Mouse (Mus musculus): ENCODE measurements around the gene Ift122. TPM values are rescaled to one million over a fixed set of nuclear protein-coding genes. Genes with fewer than 3 reads are reported as not detected.

The Ift122 gene
- total RNA-seq, 2 experiments from 2014 or later, result 4.0 to 5.7 TPM

DNA sequence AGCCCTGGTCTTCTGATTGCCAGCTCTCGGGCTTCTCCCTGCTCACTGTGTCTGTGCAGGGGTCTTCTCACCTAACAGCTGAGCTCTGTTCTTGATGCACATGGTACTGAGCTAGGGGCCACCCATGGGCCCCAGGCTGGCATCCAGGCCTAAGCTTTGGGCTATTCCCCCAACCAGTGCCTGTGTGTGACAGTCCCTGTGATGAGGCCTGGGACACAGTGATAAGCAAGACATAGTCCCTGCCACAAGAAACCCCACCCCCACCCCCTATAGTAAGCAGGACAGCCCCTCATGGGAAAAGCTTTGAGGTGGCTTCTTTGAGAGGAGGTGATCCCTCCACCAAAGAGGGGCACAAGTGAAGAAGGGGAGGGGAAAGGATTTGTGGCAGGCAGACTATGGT lies 65.3 kb downstream of the Ift122 start:
- ATAC-seq (replicated peaks; ENCODE audit: poor library complexity, severe bottlenecking), result no peak

DNA sequence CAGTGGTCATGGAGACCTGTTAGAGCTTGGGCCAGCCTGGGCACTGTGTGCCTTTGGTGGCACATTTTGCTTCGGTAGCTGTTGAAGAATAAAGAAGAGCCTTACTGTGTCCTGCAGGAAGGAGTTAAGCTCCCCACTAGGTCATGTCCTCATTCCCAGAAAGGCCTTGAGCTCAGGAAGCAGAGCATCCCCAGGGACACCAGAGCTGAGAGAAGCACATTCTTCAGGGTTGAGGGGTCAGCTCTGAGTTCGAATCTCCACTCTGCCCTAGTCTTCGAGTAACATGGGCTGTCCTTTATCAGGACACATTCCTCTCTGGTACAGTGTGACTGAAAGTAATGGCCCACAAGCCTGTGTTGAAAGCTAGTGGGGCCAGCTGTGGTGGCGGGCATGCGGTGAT lies 66.6 kb downstream of the Ift122 start:
- no peak for ATAC-seq (replicated peaks; ENCODE audit: poor library complexity, severe bottlenecking)

DNA sequence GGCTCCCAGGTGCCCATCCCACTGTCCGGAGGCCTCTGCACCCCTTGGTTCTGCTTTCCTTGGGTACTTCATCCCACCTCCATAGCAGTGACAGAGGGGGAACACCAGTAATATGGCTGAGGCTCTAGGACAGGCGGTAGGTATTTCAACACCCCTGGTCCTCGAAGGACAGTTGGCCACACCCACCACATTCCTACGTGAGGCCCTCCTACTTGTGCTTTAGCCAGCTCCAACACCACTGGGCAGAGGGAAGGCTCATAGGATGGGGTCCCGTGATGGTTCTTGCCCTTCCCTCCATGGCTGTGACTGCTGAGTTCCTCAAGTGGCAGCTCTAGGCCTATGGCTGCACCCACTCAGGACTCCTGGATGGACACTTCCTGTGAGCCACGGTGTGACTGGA lies 71.6 kb downstream of the Ift122 start:
- ATAC-seq (replicated peaks; ENCODE audit: poor library complexity, severe bottlenecking), result peak; percentile 62

DNA sequence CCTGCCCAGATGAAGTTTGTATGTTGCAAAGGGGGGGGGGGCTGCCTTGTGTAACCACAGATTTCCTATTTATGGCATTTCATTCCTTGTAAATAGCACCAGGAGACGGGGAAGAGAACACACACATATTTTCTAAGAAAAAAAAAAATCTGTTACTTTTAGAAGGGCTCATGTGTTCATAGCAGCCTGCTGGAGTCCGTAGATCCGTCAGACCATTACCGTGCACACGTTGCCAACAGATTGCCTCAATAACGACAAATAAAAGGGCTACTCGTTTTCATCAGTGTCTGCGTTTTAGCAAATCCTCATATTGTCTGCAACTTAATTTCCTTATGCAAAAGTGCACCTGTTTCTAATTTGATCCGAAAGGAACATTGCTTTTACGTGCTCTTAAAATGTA lies 73.1 kb downstream of the Ift122 start:
- no peak for ATAC-seq (replicated peaks; ENCODE audit: poor library complexity, severe bottlenecking)

DNA sequence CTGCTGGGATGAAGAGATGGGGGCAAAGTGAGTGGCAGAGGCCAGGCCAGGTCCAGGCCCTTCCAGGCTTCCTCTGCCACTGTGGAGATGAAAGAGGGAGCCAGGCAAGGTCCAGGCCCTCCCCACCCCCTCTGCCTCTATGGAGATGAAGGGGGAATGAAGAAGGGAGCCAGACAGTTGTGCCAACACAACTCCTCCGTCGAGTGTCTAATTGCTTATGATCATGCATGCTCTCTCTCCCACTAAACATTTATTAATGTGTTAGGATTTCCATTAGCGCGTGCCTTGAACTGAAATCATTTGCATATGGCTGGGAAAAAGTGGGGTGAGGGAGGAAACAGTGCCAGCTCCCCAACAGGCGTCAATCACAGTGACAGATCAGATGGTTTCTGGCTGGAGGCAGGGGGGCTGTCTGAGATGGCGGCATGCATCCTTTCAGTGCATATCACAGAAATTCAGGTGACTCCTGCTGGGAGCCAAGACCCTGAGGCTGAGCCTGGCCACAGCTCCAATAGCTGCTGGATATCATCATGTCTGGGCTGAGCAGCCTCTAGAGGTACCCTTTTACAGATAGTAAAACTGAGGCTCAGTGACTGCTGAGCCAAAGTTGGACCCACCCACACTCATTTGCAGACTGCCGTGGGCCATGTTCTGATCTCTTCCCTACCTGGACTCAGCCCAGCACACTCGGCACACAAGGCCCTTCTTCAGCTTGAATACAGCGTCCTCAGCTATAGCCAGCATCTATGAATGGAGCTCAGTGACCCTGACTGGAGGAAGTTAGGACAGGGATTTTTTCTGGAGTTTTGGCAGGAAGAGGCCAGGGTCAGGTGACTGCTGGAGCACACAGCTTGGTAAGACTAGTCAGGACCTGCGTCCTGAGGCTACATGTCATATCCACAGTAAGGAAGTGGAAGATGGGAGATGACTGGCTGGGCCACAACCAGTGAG lies 74.3 kb downstream of the Ift122 start:
- ATAC-seq (replicated peaks; ENCODE audit: poor library complexity, severe bottlenecking), result no peak

DNA sequence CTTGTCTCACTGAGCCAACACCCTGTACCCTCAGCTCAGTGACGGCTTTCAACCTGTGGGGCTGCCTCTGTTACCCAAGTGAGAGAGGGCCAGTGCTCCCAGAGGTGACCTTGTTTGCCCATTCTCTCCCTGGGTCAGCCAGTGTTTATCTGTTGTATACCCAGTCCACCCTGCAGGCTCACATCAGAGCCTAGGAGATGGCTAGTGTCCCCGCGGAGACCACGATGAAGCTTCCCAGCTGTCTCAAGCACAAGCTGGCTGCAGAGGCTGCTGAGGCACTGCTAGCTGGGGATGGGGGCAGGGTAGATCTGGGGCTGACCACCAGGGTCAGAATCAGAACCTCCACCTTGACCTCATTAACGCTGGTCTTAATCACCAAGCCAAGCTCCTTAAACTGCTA lies 76.7 kb downstream of the Ift122 start:
- no peak for ATAC-seq (replicated peaks; ENCODE audit: poor library complexity, severe bottlenecking)

DNA sequence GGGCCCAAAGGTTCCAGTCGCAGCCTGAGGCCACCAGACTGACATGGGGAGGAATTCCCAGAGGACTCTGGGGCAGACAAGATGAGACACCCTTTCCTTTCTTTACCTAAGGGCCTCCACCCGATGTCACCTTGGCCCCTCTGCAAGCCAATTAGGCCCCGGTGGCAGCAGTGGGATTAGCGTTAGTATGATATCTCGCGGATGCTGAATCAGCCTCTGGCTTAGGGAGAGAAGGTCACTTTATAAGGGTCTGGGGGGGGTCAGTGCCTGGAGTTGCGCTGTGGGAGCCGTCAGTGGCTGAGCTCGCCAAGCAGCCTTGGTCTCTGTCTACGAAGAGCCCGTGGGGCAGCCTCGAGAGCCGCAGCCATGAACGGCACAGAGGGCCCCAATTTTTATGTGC lies 78.4 kb downstream of the Ift122 start, which contains the start of gene Rho:
Rho (plus strand) TSS at position 110 of the 400 bp plus-strand sequence.
- no peak for ATAC-seq (replicated peaks; ENCODE audit: poor library complexity, severe bottlenecking)

DNA sequence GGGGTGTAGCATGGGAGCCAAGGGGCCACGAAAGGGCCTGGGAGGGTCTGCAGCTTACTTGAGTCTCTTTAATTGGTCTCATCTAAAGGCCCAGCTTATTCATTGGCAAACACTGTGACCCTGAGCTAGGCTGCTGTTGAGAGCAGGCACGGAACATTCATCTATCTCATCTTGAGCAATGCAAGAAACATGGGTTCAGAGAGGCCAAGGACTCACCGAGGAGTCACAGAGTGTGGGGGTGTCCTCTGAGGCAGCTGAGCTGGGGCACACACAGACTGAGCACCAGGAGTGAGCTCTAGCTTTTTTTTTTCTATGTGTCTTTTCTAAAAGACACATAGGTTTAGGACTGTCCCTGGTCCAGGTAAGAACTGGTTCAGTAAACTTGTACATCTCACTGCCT lies 79.1 kb downstream of the Ift122 start:
- no peak for ATAC-seq (replicated peaks; ENCODE audit: poor library complexity, severe bottlenecking)

DNA sequence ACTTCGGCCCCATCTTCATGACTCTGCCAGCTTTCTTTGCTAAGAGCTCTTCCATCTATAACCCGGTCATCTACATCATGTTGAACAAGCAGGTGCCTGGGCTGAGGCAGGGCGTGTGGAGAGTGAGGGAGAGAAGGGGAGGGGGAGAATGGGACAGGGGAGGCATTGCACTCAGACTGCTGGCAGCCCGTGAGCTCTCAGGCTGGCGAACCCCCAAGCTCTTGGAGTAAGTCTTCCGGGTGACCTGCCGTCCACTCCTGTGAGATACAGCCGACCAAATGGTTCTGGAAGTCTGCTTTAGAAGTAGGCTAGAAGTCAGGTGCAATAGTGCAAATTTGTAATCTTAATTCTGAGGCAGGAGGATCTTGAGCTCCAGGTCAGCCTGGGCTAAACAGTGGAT lies 82.3 kb downstream of the Ift122 start:
- no peak for ATAC-seq (replicated peaks; ENCODE audit: poor library complexity, severe bottlenecking)

DNA sequence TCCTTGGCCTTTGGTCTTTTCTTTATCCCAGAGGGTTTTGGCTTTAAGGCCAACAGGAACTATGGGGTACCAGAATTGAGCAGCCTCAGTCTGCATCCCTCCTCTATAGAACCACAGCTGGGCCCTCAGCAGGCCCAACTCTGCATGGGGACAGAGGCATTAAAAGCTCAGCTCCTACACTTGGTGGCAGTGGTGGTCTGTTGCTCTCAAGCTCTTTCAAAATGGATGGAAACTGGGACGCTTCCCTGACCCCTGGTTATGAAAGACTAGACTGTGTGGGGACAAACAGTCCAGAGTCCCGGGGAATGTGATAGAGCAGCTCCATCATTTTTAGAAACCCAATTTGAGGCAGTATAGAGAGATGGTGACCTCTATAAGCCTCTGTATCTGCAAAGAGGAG lies 84.7 kb downstream of the Ift122 start:
- ATAC-seq (replicated peaks; ENCODE audit: poor library complexity, severe bottlenecking), result no peak

DNA sequence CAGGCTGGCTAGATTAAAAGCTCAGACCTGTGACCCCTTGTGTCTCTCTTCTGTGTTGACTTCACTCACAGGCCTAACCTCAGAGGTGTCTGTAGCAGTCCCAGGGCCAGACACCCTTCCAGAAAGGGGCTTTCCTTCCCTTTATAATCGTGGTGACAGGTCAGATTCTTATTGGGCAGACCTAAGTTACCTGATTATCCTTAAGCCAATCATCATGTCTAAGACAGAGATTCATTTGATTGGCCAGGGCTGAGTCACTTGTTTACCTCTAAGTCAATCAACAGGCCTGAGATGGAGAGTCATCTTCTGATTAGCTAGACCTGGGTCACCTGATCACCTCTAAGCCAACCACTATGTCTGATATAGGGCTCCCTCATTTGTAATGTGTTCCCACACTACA lies 85.5 kb downstream of the Ift122 start:
- ATAC-seq (replicated peaks; ENCODE audit: poor library complexity, severe bottlenecking), result no peak

DNA sequence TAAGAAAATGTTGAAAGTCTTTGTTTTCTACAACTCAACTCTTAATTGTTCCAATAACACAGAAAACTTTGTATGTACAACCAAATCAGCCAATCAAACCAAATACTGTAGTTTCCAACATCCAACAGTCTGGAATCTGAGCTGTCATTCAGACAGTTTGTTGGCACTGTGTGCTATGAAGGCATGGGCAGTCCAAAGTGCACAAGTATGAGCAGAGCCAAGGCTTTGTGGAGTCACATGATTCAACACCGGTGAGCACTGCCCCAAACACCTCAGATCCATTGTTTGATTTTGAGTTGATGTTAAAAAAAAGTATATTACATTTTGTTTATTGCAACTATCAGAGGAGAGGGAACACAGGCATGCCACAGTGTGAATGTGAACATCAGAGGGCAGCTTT lies 87.3 kb downstream of the Ift122 start:
- ATAC-seq (replicated peaks; ENCODE audit: poor library complexity, severe bottlenecking), result no peak

DNA sequence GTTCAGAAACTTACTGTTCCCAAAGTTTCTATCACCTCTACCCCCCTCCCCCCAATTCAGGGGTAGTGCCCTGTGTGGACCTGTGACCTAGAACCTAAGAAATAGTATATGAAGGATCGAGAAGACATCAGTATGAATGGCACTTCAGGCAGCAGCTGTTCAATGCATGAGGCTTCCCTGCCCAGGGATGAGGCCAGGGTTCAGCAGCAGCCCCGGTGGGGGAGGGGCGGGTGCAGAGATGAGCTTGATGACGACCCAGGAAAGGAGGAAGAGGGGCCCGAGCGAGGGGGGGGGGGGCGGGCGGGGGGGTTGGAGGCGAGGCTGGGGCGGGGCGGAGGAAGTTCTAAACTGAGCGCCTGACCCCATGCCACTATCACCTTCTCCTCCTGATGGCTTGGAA lies 87.9 kb downstream of the Ift122 start:
- ATAC-seq (replicated peaks; ENCODE audit: poor library complexity, severe bottlenecking), result peak; percentile 52

DNA sequence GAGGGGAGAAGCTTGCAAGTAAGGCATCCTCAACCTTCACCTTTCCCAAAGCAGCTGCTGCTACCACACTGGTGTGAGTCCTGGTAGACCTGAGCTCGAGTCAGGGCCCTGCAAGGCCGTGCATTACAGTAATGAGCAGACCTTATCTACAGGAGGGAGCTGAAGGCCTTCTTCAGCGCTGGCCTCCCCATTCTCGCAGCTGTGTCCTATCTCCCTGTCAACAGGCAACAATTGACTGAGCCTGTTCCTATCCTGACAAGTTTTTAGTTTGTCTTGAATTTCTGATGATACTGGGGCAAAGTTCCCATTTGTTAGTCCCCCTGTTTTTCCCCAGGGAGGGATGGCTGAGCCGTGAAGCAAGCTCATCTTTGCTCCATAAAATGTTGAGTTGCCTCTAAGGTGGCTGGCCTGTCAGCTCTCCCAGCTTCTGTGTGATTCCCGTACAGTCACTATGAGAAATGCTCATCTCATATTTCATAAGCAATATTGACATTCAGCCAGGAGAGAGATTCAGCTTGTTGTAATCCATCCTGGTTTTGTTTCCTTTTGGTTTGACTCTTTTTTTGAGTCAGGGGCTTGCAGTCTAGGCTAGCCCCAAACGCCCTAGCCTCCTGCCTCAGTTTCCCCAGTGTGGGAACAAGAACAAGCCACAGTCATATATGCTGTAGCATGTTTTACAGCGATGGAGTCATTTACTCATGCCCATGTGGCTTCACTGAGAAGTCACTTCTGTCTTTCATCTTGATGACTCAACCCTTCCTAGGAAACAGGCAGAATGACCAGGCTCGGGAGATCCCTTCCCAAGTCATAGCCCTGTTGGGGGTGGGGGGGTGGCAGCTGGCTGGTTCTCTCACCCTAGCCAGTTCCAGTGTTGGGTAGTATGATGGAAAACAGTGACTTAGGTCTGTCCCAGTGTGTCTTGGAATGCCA lies 90.5 kb downstream of the Ift122 start:
- ATAC-seq (replicated peaks; ENCODE audit: poor library complexity, severe bottlenecking), result no peak

DNA sequence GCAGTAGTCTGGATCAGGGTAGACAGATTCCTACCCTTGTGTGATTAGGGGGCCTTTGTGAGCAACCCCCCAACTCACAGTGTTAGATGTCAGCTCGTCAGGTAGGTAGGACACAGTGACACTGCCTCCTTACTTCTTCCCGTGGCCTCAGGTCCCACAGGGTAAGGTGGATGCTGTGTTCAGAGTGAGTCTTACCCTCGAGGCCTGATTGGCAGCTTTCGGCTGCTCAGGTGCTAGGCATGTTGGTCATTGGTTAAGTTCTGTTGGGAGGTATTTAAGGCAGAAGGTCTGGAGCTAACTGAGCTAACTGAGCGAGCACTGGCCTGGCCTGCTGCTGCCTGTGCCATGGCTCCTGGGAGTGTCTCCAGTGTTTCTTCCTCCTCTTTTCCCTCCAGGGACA lies 91.4 kb downstream of the Ift122 start, which contains the start of gene H1foo:
H1foo (plus strand) TSS at position 301 of the 400 bp plus-strand sequence.
- ATAC-seq (replicated peaks; ENCODE audit: poor library complexity, severe bottlenecking), result no peak

DNA sequence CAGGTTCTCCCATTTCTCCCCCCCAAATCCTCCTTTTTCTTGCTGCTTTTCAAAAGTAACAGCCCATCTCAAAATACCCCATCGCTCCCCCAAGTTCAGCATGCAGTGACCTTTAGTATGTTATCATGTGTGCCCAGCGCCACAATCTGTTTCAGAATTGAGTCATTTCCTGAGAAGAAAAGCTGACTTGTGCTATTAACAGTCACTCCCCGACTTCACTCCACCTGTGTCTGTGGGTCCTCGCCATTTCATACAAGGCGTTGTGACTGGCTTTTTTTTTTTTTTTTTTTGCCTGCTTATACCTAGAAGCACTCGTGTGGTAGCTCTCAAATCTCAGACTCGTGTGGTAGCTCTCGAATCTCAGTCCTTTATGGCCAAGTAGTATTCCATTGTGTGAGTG lies 92.4 kb downstream of the Ift122 start:
- no peak for ATAC-seq (replicated peaks; ENCODE audit: poor library complexity, severe bottlenecking)

DNA sequence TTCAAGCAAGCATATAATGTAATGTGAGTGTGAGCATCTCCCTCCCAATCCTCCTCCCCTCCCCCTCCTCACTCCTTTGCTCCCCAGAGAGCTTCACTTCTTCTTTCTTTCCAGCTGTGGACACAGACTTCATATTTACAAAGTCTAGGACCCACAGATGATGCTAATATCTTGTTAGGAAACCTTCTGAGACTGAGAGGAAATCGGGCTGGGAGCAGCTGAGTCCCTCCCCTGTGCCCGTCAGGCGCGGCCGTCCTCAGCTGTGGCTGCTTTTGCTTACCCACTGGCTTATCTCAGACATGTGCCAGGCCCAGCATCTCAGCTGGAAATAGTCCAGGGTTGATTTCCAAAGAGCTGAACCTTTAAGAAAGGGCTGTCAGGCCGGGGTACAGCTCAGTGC lies 93.1 kb downstream of the Ift122 start:
- peak; percentile 81 for ATAC-seq (replicated peaks; ENCODE audit: poor library complexity, severe bottlenecking)

DNA sequence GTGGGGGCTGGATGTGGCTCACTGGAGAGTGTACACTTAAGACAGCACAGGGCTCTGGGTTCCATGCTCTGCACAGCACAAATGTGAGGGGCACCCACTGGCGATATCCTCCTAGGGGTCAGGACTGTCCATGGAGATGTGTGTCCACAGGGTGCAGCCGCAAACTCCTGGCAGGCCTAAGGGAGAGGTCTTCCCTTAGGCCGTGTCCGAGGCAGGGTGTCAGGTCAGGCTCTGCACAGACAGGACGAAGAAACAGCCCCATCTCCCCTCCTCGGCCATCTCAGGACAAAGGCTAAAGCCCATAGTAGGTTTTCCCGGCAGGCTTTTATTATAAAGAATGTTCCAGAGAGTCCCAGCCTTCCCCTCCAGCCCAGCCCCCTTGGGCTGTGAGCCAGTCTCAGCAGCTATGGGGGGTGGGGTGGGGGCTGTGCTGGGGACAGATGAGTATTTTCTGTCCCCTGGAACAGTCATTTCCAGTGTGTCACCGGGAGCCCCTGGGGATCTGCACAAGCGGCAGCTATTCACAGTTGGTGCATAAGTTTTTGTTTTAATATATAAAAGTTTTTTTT lies 101.3 kb downstream of the Ift122 start:
- no peak for ATAC-seq (replicated peaks; ENCODE audit: poor library complexity, severe bottlenecking)

DNA sequence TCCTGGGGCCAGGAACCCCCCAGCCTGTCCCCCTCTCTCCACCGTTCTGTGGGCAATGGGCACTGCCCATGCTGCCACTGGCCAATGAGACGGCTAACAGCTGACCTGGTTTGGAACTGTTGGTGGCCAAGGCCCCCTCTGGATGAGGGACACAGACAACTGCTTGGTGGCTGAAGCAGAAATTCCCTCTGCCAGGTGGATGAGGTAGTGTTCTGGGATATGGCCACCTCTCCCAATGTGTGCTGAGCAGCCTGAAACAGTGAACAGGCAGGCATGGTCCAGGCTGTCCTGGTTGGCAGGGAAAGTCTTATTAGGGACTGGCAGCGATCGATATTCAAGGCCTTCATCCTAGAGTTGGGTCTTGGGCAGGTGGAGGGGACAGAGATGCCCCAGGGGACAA lies 101.9 kb downstream of the Ift122 start:
- ATAC-seq (replicated peaks; ENCODE audit: poor library complexity, severe bottlenecking), result no peak

DNA sequence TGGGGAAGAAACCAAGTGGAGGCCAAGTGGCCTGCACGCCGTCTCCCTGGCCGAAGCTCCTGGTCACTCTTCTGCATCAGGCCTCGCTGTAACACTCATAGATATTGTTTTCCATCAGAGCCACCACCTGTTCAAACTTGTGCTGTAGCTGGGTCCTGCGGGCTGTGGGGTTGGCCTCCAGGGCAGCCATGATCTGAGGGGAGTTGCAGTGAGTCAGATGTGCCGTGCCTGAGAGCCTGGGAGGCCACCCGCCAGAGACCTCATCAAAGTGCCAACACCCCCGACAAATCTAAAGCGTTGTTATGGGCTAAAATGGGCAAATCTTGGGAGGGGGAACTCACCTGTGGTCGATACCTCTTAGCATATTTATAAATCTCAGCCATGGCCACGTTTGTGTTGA lies 102.4 kb downstream of the Ift122 start:
- ATAC-seq (replicated peaks; ENCODE audit: poor library complexity, severe bottlenecking), result no peak

DNA sequence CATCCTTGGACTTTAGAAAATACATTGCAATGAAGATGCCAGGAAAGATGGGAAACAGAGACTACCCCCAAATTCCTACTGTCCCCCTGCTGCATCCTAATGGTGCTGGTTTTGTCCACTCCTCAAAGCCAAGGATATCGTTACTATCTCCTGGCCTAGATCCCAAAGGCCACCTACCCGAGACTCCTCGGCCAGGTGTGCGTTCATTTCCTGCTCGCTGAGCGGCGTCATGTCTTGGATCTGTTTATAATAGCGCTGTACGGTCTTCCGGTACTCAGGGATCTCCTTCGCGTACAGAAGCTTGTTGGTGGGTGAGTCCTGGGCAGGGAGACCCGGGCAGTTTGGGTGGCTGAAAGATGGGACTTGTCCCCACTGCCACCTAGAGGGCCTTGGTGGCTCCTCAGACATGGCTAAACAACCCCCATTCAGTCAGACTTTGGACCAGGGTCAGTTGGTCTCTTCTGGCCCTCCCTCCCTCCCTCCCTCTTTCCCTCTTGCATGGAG lies 103.2 kb downstream of the Ift122 start:
- no peak for ATAC-seq (replicated peaks; ENCODE audit: poor library complexity, severe bottlenecking)
